Mouse (Mus musculus): ENCODE results near the gene Lyve1. TPM values are rescaled to one million over a fixed set of nuclear protein-coding genes. Genes with fewer than 3 reads are reported as not detected.

The Lyve1 gene
- total RNA-seq, 2 experiments from 2014 or later: 1.8 to 2.8 TPM

GRCm38 (mm10) chr7:110854519-110854918 is 8.5 kb downstream of the Lyve1 start:
- DNase-seq (ENCODE audit: low spot score in 2 of 2): no peak

- peak; percentile 13 to 32 for DNase-seq (ENCODE audit: low spot score in 2 of 2)
Measured at GRCm38 (mm10) chr7:110853611-110854010, 9.4 kb downstream of the Lyve1 start.

- no peak for DNase-seq (ENCODE audit: low spot score in 2 of 2)
Measured at GRCm38 (mm10) chr7:110851541-110852203, 11.4 kb downstream of the Lyve1 start.

GRCm38 (mm10) chr7:110848371-110848770 is 14.7 kb downstream of the Lyve1 start:
- no peak for DNase-seq (ENCODE audit: low spot score in 2 of 2)

GRCm38 (mm10) chr7:110847321-110847720 is 15.7 kb downstream of the Lyve1 start:
- DNase-seq (ENCODE audit: low spot score in 2 of 2): no peak

- DNase-seq (ENCODE audit: low spot score in 2 of 2): peak; percentile 92 to 93
Measured at GRCm38 (mm10) chr7:110843916-110844874, 18.8 kb downstream of the Lyve1 start, which contains the start of gene Rnf141. Gene Rnf141, minus strand, starts transcription at chr7:110844457.

- no peak for DNase-seq (ENCODE audit: low spot score in 2 of 2)
Measured at GRCm38 (mm10) chr7:110840332-110840731, 22.7 kb downstream of the Lyve1 start.

GRCm38 (mm10) chr7:110834522-110834921 is 28.5 kb downstream of the Lyve1 start:
- DNase-seq (ENCODE audit: low spot score in 2 of 2): no peak

GRCm38 (mm10) chr7:110834018-110834417 is 29.0 kb downstream of the Lyve1 start:
- DNase-seq (ENCODE audit: low spot score in 2 of 2): no peak

- no peak for DNase-seq (ENCODE audit: low spot score in 2 of 2)
Measured at GRCm38 (mm10) chr7:110833024-110833423, 30.0 kb downstream of the Lyve1 start.

GRCm38 (mm10) chr7:110823995-110824953 is 38.8 kb downstream of the Lyve1 start:
- DNase-seq (ENCODE audit: low spot score in 2 of 2): no peak

- DNase-seq (ENCODE audit: low spot score in 2 of 2): no peak
Measured at GRCm38 (mm10) chr7:110823593-110823992, 39.4 kb downstream of the Lyve1 start.

- no peak for DNase-seq (ENCODE audit: low spot score in 2 of 2)
Measured at GRCm38 (mm10) chr7:110823076-110823475, 40.0 kb downstream of the Lyve1 start.

- no peak for DNase-seq (ENCODE audit: low spot score in 2 of 2)
Measured at GRCm38 (mm10) chr7:110822055-110822454, 41.0 kb downstream of the Lyve1 start.

- DNase-seq (ENCODE audit: low spot score in 2 of 2): peak in 1 of 2 experiments; percentile 44
Measured at GRCm38 (mm10) chr7:110821653-110822052, 41.4 kb downstream of the Lyve1 start.

GRCm38 (mm10) chr7:110821068-110821467 is 42.0 kb downstream of the Lyve1 start:
- no peak for DNase-seq (ENCODE audit: low spot score in 2 of 2)

GRCm38 (mm10) chr7:110818787-110819350 is 44.2 kb downstream of the Lyve1 start:
- no peak for DNase-seq (ENCODE audit: low spot score in 2 of 2)

GRCm38 (mm10) chr7:110818206-110818605 is 44.8 kb downstream of the Lyve1 start:
- no peak for DNase-seq (ENCODE audit: low spot score in 2 of 2)

- DNase-seq (ENCODE audit: low spot score in 2 of 2): peak; percentile 56 to 69
Measured at GRCm38 (mm10) chr7:110816037-110816436, 47.0 kb downstream of the Lyve1 start.

- DNase-seq (ENCODE audit: low spot score in 2 of 2): no peak
Measured at GRCm38 (mm10) chr7:110813983-110814382, 49.1 kb downstream of the Lyve1 start.

GRCm38 (mm10) chr7:110811529-110811928 is 51.5 kb downstream of the Lyve1 start:
- no peak for DNase-seq (ENCODE audit: low spot score in 2 of 2)
